Mouse (Mus musculus): Measurements from ENCODE around the gene Tlr2. TPM values are rescaled to one million over a fixed set of nuclear protein-coding genes. Genes with fewer than 3 reads are reported as not detected.
A peak's percentile ranks its signal among the peaks of the same experiment; 100 is the strongest.
"Not testable (repeated sequence)": the region's sequence is repeated elsewhere in the genome, so short reads cannot be mapped to it uniquely, and the experiment has no call there.

The Tlr2 gene
- total RNA-seq (2015), result 48.9 and 62.5 TPM in 2 replicates
- total RNA-seq (2017), result 48.9 and 57.0 TPM in 2 replicates

DNA sequence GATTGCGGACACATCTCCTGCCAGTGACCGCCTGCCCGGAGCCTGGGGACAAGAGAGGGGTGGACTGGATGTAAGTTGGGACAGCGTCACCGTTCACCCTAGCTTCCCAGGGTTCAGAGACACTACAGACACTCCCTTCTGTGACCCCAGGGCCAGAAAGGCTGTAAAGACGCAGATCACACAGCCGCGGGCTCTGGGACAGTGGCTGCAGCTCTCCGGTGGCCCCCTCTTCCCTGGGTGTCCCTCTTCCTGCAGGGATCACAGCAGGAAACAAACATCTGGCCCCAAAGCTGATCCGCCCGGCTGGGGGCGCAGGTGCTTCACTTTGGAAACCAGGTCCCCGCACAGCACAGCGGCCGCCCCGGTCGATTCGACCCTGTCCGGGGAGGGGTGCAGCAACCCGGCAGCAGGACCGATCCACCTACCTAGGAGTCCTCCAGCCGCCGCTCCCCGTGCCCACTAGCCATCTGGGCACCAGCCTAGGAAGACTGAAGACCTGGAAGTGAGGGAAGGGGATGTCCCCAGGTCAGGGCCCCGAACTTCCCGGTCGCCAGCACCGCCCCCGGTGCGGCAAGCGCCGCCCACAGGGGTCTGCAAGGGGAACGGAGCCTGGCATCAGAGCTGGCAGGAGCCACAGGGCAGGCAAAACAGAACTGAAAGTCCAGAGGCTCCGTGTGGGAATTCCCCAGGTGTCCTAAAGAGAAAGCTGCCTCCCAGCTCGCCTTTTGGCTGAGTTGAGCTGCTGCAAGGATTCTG, at the start of gene Tlr2:
Tlr2 (minus strand) TSS at position 673 of the 756 bp plus-strand sequence.
- peak; percentile 57 for ATAC-seq (ENCODE audit: poor library complexity, severe bottlenecking)

DNA sequence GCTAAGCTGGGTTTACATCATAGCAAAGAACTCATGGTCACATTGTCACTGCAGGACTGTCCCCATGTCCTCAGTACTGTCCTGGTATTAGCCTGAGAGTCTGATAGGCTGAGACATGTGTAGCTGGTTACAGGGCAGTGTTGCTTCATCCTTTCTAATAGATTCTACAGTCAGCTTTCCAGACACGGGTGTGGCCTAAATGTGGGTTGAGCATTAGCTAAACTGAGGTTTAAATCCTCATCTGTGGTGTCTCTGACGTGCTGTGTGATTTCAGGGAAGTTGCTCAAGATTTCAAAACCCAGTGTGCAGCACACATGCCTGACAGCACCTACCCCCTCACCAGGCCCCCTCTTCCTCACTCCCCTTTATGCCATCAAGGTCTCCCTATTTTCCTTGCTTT, 43.6 kb upstream of the Tlr2 start:
- ATAC-seq (ENCODE audit: poor library complexity, severe bottlenecking), result peak; percentile 97

DNA sequence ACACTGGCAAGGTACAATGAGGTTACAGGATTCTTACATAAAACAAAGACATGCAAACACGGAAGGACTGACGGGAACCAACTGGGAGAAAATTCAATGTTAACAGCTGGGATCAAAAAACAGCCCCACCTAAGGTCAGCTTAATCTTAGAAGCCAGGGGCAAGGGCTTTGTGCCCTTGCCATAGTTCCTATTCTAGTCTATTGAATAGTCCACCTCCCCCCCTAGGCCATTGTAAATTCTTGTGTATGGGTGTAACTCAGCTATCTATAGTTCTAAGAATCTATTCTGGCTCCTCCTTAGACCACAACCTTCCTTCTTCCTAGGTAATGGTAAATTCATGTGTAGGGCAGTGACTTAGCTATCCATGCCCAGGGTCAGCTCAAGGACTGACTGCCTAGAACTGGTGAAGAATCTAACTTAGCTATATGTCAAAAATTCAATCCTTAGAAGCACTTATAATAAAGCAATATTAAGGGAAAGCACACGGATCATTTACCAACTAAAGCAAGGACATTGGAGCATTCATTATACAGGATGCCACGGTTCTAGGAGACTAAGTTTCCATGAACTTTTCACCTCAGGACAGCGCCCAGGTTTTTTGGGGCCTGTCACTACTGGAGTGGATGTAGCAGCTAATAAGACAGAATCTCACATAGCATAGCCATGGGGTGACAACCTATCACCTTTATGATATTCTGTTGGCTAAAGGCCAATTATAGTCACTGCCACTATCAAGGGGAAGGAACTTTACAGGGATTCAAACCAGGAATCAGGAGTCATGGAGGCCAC, 37.9 kb upstream of the Tlr2 start:
- ATAC-seq (ENCODE audit: poor library complexity, severe bottlenecking), result not testable (repeated sequence)

DNA sequence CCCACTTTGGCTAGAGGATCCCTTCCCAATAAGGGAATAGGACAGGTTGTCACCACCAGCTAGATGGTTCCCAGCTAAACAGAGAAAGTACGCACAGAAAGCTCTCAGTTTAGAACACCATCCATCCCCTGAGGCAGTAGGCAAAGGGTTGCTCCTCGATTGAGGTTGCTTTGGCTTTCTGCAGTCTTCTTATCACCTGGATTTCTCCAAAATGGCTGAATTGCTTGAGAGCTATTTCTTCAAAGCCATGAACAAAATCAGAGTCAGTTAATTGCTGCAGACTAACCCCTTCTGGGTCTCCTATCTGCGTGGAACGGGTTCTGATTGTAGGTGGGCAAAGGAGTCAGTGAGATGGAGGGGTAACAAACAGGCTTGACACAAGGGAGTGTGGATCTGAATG, 37.2 kb upstream of the Tlr2 start:
- no peak for ATAC-seq (ENCODE audit: poor library complexity, severe bottlenecking)

DNA sequence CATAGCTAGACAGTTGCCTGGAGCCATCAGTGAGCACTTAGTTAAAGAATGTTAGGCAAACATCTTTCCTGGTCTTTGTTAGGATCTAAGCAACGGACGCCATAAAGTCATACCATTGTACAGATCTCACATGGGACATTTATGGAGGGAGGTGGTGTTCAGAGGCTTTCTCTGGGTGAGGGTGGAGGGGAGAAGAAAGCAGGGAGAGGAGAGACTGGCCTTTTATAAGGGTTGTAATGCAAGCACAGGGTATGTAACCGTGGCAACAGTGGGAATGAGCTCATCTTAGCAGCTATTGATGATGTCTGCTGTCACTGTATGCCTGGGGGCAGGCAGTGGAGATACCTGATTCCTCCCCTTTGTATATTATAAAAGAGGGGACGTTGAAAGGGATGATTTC, 34.7 kb upstream of the Tlr2 start:
- no peak for ATAC-seq (ENCODE audit: poor library complexity, severe bottlenecking)

DNA sequence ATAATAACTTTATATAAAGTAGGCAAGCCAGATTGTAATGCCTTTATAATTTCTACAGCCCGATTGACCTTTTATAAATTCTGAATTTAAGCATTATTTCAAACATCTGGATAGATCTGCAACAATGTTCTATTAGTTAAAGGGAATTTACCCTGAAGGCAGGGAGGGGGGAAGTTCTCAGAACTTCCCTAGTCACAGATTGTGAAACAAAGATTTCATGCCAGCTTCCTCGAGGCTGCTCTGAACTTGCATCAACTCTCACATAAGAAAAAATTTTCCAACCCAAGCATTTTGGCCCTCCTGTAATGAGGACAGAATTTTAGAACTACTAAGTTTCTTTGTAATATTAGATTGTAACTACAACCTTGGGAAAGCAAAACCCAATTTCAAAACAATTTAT, 33.5 kb upstream of the Tlr2 start:
- peak; percentile 96 for ATAC-seq (ENCODE audit: poor library complexity, severe bottlenecking)

DNA sequence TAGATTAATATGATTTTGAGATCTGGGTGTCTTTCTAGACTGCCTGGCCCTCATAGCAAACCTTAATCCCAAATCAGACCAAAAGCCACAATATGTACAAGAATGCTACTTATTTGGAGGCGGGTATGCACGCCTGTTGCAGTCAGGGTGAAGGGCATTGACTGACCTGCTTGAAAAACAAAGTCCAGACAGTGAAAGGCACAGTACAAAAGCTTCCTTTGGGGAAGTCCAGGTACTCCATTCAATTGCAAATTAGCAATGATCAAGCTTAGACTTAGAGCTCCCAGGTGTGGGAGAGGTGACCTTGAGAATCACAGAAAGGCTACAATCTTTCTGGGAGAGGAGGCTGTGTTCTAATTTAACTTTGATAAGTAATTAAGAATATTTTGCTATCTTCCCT, 31.3 kb upstream of the Tlr2 start:
- ATAC-seq (ENCODE audit: poor library complexity, severe bottlenecking), result not testable (repeated sequence)

DNA sequence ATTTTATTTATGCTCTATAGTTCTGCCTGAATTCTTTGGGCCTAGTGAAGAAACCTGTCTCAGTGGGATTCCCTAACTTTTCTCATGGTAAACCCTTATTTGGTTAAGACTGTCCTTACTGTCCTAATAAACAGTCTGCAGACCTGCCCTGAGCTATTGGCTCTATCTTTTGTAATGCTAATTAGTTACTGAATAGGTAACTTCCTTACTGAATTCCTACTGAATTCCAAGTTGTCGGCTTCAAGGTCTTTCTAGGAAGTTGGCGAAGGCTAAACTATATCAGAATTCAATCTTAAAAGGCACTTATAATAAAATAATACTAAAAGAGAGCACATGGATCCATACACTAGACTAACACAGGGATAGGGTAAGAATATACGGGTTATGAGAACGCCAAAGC, 30.4 kb upstream of the Tlr2 start:
- not testable (repeated sequence) for ATAC-seq (ENCODE audit: poor library complexity, severe bottlenecking)

DNA sequence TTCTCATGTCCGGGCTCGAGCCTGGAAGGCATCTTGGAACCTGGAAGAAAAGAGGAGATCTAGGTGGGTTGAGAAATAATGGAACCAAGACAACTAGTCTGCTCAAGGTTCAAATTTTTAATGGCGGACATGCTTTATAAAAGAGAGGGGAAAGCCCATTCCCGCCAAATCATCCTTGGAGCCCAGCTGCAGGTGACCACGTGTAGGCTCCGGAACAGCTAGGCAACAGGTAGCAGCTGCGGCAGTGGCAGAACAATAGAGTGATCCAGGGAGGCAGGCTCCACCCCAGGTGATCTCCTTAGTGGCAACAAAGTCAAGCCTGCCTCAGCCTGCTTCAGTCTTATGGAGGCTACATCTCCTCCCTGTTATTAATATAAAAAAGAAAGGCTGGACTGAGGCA, 30.0 kb upstream of the Tlr2 start:
- not testable (repeated sequence) for ATAC-seq (ENCODE audit: poor library complexity, severe bottlenecking)

DNA sequence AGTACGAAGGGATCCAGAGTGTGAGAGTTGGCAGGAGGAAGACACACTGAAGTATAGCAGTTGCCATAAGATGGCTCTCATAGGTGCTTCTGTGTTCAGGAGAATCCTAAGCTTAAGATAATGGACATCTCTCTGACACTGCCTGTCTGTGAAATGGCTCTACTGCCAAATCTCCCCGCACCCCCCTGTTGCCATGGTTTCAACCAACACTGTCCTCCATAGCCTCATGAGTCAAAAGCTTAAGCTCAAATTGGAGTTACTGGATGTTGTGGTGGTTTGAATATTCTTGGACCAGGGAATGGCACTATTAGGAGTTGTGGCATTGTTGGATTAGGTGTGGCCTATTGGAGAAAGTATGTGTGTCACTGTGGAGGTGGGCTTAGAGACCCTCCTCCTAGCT, 28.2 kb upstream of the Tlr2 start:
- no peak for ATAC-seq (ENCODE audit: poor library complexity, severe bottlenecking)

DNA sequence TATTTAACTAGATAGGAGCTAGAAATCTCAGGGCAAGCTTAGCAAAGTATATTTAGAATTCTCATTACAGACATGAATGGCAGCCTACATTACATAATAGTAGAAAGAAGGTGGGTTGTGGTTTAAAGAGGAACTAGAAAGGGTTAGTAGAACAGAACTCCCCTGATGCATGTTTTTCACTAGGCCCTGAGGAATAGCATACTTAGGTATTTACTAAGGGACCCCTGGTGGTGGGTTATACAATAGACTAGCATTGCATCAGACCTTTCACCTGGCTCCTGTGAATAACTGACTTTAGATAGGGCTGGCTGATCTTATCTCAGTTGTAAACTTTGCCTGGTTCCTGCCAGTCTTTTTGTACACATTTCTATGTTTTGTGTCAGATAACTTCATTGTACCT, 25.5 kb upstream of the Tlr2 start:
- not testable (repeated sequence) for ATAC-seq (ENCODE audit: poor library complexity, severe bottlenecking)

DNA sequence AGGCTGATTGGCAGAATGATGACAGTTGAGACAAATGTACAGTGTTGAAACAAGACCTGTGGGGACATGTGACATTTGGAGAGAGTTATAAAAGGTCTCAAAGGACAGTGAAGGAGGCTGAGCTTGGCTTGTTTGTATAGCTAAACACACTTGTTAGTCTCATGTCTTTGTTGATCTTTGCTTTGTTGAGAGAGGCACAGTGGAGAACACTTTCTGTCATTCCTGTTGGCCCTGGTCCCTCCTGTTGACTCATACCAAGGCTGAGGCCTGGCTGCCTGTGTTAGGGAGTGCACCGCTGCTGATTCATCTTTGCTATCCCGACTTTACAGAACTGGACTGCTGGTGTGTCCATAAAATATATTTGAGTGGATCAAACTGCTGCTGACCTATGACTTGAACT, 23.6 kb upstream of the Tlr2 start:
- no peak for ATAC-seq (ENCODE audit: poor library complexity, severe bottlenecking)

DNA sequence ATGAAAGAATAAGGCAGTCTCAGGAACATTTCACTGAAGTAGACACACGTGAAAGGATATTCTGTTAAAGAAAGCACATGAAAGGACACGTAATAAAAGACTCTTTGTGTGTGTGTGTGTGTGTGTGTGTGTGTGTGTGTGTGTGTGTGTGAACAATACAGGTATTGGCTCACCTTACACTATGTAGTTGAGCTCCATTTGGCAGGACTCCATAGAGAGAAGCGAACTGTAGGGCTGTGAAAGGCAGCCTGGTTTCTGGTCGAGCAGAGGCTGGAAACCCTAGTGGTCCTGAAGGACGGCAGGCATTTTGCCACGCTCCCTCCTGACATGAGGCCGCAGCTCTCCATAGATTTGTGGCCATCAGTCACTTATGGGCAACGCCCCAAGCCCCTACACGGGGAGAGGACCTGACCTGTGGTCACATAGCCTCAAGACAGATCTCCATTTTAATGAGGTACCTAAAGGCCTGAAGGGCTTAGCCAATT, 22.5 kb upstream of the Tlr2 start:
- no peak for ATAC-seq (ENCODE audit: poor library complexity, severe bottlenecking)

DNA sequence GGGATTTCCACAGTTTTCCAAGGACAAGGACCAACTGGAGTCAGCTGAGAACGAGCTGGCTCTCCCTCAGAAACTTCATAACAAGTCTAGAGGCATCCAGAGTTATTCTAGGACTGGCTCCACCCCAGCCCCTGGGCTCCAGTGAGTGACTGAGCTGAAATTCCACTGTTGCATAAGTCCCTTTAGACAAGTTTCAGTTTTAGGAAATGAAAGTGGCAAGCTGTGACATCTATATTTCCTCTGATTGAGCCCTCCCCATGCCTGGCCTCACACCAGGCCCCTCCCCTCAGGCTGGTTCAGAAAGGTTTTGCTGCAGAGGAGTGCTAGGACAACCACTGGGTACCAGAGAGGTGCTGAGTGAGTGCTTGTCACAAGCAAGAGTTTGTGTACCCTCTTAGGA, 21.4 kb upstream of the Tlr2 start:
- peak; percentile 88 for ATAC-seq (ENCODE audit: poor library complexity, severe bottlenecking)

DNA sequence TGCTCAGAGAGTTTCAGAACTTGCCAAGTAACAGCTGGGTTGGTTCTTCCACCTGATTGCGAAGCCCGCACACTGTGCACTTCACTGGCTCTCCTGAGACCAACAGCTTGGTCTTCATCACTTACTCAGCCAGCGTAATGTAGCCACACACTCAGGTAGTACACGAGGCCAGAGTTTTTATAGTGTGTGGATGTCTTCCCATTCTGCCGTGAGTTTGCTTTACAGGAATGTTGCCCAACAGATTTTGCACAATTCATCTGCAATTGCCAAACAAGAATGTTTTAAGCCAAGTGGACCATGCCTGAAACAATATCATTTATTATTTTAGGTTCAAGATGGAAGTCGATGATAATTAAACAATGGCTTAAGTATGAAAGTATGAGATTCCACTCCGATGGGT, 18.0 kb upstream of the Tlr2 start:
- peak; percentile 53 for ATAC-seq (ENCODE audit: poor library complexity, severe bottlenecking)

DNA sequence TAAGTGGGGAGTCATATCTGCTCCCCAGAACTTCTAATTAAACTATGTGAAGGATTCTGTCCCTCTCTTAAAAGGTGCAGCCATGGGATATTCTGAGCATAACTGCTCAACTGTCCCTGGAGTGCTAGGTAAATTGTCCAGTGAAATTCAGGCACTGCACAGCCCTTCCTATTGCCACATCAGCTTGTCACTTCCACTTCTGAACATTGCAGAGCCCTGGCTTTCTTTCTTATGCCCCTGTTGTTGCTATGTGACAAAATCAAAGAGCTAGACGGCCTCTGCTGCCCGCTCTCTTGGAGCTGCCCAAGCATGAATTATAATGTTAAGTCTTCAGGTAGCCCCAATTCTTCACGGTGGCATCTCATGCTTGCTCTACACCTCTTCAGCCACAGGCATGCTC, 17.5 kb upstream of the Tlr2 start:
- ATAC-seq (ENCODE audit: poor library complexity, severe bottlenecking), result peak; percentile 69

DNA sequence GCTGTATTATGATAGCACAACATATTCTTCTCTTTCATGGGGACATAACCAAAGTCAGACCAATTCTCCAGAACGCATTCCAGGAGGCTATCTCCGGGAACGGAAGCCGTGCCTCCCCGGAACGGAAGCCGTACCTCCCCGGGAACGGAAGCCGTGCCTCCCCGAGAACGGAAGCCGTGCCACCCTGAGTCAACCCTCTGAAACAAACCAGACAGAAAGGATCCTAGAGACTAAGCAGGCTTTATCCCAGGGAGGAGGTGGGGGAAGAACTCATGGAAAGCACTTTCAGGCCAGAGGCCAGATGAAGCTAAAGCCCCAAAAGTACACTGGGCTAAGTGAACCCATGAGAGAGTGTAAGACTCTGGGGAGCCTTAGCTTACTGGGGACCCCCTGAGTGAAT, 16.1 kb upstream of the Tlr2 start:
- ATAC-seq (ENCODE audit: poor library complexity, severe bottlenecking), result no peak

DNA sequence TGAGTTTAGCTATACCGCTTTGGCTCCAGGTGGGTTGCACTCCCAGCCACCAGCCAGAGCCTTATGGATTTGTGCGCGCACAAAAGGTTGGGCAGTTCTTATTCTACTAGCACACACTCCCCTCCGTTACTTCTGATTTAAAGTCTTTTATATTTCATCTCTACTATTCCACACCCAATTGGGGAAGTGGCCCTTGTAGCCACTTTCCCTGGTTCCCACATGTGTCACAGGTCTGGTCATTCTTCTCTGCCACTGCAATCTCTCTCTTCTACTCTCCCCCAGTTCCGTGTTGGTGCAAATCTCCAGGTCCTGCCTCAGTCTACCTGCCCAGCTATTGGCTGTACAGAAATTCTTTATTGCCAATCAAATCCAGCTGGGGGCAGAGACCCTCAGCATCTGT, 14.1 kb upstream of the Tlr2 start:
- ATAC-seq (ENCODE audit: poor library complexity, severe bottlenecking), result peak; percentile 46

DNA sequence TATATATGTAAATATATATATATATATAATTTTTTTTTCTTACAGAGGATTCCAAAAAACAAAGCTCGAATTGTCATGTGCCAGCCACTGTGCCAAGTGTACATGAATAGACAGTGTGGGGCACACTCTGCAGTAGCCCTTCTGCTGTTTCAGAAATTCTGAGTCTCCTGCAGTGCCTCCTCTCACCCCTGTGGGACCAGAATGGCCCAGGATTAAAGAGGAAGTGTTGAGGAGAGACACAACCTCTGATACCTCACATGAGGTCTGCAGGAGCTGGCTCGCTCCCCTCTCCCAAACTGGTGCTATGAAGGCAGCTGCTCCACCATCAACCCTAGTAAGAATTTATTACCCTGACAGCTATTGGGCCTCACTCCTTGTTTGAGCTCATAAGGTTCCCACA, 7.8 kb upstream of the Tlr2 start:
- ATAC-seq (ENCODE audit: poor library complexity, severe bottlenecking), result no peak

DNA sequence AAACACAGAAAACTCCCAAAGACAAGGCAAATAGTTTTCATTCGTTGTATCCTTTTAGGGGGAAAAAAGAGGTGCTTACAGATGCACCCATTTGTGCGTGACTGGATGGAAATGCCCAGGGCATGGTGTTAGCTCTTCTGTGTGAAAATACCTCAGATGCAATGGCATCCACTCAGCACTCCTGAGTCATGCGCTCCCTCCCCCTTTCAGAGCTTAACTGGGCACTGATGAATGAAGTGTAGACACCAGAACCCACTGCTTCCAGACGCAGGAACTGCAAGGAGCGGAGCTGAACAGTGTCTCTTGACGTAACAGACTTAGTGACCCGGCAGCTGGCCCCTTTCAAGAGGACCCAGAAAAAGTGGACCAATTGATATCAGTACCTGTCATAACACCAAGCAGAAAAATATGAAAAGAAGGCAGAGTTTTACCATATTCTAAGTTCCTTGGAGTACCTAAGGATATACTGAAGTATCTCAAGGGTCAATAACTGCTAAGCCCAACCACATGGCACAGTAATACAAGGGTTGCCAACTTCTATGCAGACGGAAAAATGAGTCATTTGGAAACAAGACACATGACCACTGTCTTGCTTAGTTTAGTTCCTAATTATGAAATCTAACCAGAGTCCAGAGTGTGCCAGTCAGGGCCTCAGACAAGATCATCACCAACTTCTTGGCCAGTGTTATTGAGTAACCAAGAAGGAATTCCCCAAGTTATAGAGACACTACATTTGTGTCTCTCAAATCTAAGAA, 3.4 kb upstream of the Tlr2 start:
- ATAC-seq (ENCODE audit: poor library complexity, severe bottlenecking), result peak; percentile 68

DNA sequence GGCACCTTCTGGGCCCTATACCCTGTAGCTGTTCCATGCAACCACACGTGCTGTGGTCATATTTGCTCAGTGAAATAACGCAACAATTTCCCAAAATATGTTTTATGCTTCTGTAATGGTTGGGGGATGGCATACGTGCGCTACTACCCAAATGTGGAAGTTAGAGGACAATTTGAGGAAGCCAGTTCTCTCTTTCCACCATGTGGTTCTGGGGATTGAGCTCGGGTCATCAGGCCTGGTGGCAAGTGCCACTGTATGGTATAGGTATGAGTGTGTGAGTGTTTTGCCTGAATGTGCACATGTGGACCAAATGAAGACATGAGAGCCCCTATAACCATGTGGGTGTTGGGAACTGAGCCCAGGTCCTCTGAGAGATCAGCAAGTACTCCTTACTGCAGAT, 2.1 kb downstream of the Tlr2 start:
- ATAC-seq (ENCODE audit: poor library complexity, severe bottlenecking), result peak; percentile 73

Data from megakaryocyte, adult 5-6 weeks (primary cell).